In genomic region chr2:52072065-52072490, GRCm38 (mm10) we compare ENCODE assay signal across 8 mouse cellular contexts. TPM values are rescaled to one million over a fixed set of nuclear protein-coding genes. Genes with fewer than 3 reads are reported as not detected.
A peak's percentile ranks its signal among the peaks of the same experiment; 100 is the strongest.
DNase-seq lines count a peak whose midpoint lies in the region; ATAC-seq and TF ChIP-seq lines count a peak whose summit lies in the region.

No protein-coding gene starts in this region.

- TF ChIP-seq POLR2A in bone marrow, adult 2 months (IDR thresholded peaks at IDR 0.05; ENCODE audit: borderline replicate concordance, control insufficient read depth, low read depth, low read length), result no peak

- no peak for TF ChIP-seq EP300 in stomach, postnatal 0 days (optimal IDR thresholded peaks at IDR 0.05)

- peak; percentile 40; the same call in 1 of the 2 replicates for ATAC-seq in kidney, postnatal 0 days (replicated peaks; ENCODE audit: low FRiP score, low read depth)
- ATAC-seq in heart, embryonic 16.5 days (replicated peaks; ENCODE audit: extremely low read depth, insufficient read depth, low FRiP score), result peak; percentile 16; the same call in 1 of the 2 replicates
- peak; percentile 26 for ATAC-seq in lung, embryonic 14.5 days (ENCODE audit: insufficient read depth)
- peak; percentile 25; the same call in 1 of the 2 replicates for ATAC-seq in stomach, postnatal 0 days (ENCODE audit: low FRiP score, low TSS enrichment)

- peak overlapping the region; percentile 94 for H3K27ac ChIP-seq in kidney, postnatal 0 days
- H3K27ac ChIP-seq in bone marrow, adult 2 months (ENCODE audit: control insufficient read depth, insufficient read depth, low read depth, low read length, poor library complexity), result no peak overlapping the region
- H3K27ac ChIP-seq in heart, embryonic 16.5 days (ENCODE audit: low read length), result peak overlapping the region; percentile 83
- peak overlapping the region; percentile 90 for H3K27ac ChIP-seq in lung, embryonic 14.5 days (ENCODE audit: low read depth)
- H3K27ac ChIP-seq in stomach, postnatal 0 days (replicated peaks), result peak overlapping the region; percentile 91

- H3K4me2 ChIP-seq in kidney, postnatal 0 days (ENCODE audit: low read length), result peak overlapping the region; percentile 75
- peak overlapping the region; percentile 82 for H3K4me2 ChIP-seq in heart, embryonic 16.5 days (ENCODE audit: low read depth, low read length)
- H3K4me2 ChIP-seq in lung, embryonic 14.5 days, result peak overlapping the region; percentile 73
- H3K4me2 ChIP-seq in stomach, postnatal 0 days (replicated peaks; ENCODE audit: low read depth), result peak overlapping the region; percentile 73

- peak overlapping the region; percentile 99 for H3K4me3 ChIP-seq in kidney, postnatal 0 days (replicated peaks; ENCODE audit: low read depth, low read length)
- H3K4me3 ChIP-seq in bone marrow, adult 2 months (replicated peaks; ENCODE audit: control insufficient read depth, low read depth, low read length), result peak overlapping the region; percentile 64
- peak overlapping the region; percentile 88 for H3K4me3 ChIP-seq in heart, embryonic 16.5 days (ENCODE audit: low read length)
- peak overlapping the region; percentile 99 for H3K4me3 ChIP-seq in lung, embryonic 14.5 days (ENCODE audit: low read depth, low read length)
- H3K4me3 ChIP-seq in stomach, postnatal 0 days (ENCODE audit: low read depth, low read length), result peak overlapping the region; percentile 99

- H3K27me3 ChIP-seq in kidney, postnatal 0 days (ENCODE audit: insufficient read depth, low read length), result no peaks in the 10 kb centered on the region
- H3K27me3 ChIP-seq in heart, embryonic 16.5 days (ENCODE audit: control insufficient read depth, insufficient read depth, low read length), result no peaks in the 10 kb centered on the region
- no peaks in the 10 kb centered on the region for H3K27me3 ChIP-seq in lung, embryonic 14.5 days (ENCODE audit: insufficient read depth, low read length)
- H3K27me3 ChIP-seq in stomach, postnatal 0 days (ENCODE audit: control insufficient read depth, insufficient read depth, low read length), result no peaks in the 10 kb centered on the region

- 5% methylated on average over 10 of the region's 10 CpGs for WGBS in kidney, postnatal 0 days
- WGBS in bone marrow, adult 2 months, result 28% methylated on average over 10 of the region's 10 CpGs
- 10% methylated on average over 10 of the region's 10 CpGs for WGBS in heart, embryonic 16.5 days
- 5% methylated on average over 10 of the region's 10 CpGs for WGBS in lung, embryonic 14.5 days
- WGBS in stomach, postnatal 0 days, result 9% methylated on average over 10 of the region's 10 CpGs

- peak overlapping the region; percentile 94; the same call in 1 of the 2 replicates for H3K9ac ChIP-seq in kidney, postnatal 0 days (ENCODE audit: low read depth, low read length)
- peak overlapping the region; percentile 98 for H3K9ac ChIP-seq in heart, embryonic 16.5 days (ENCODE audit: low read length)
- H3K9ac ChIP-seq in lung, embryonic 14.5 days, result peak overlapping the region; percentile 96
- peak overlapping the region; percentile 95 for H3K9ac ChIP-seq in stomach, postnatal 0 days (ENCODE audit: low read length)

- TF ChIP-seq CTCF in kidney, postnatal 0 days (IDR thresholded peaks at IDR 0.05; ENCODE audit: low read depth), result no peak
- TF ChIP-seq CTCF in bone marrow, adult 2 months (IDR thresholded peaks at IDR 0.05; ENCODE audit: control insufficient read depth, insufficient read depth, low read length), result no peak
- no peak for TF ChIP-seq CTCF in lung, embryonic 14.5 days (IDR thresholded peaks at IDR 0.05; ENCODE audit: low read depth)
- no peak for TF ChIP-seq CTCF in stomach, postnatal 0 days (IDR thresholded peaks at IDR 0.05; ENCODE audit: low read depth)

- H3K36me3 ChIP-seq in kidney, postnatal 0 days (ENCODE audit: insufficient read depth, low read length), result no peaks in the 10 kb centered on the region
- H3K36me3 ChIP-seq in heart, embryonic 16.5 days (ENCODE audit: control insufficient read depth, insufficient read depth), result peaks cover 13% of the 10 kb centered on the region
- H3K36me3 ChIP-seq in lung, embryonic 14.5 days (ENCODE audit: insufficient read depth), result peaks cover 20% of the 10 kb centered on the region
- H3K36me3 ChIP-seq in stomach, postnatal 0 days (ENCODE audit: control insufficient read depth, insufficient read depth, low read length), result no peaks in the 10 kb centered on the region

- H3K9me3 ChIP-seq in kidney, postnatal 0 days (replicated peaks; ENCODE audit: low read length), result no peaks in the 10 kb centered on the region
- no peaks in the 10 kb centered on the region for H3K9me3 ChIP-seq in heart, embryonic 16.5 days (replicated peaks; ENCODE audit: control insufficient read depth, low read length)
- H3K9me3 ChIP-seq in lung, embryonic 14.5 days (ENCODE audit: low read depth, low read length), result no peaks in the 10 kb centered on the region
- H3K9me3 ChIP-seq in stomach, postnatal 0 days (ENCODE audit: control insufficient read depth, low read length), result no peaks in the 10 kb centered on the region

- H3K4me1 ChIP-seq in kidney, postnatal 0 days (replicated peaks; ENCODE audit: insufficient read depth, low read length), result no peaks in the 10 kb centered on the region
- H3K4me1 ChIP-seq in bone marrow, adult 2 months (ENCODE audit: control insufficient read depth, insufficient read depth, low read length), result no peaks in the 10 kb centered on the region; the same call in none of the 2 replicates
- peaks cover 13% of the 10 kb centered on the region for H3K4me1 ChIP-seq in heart, embryonic 16.5 days (ENCODE audit: control insufficient read depth, insufficient read depth, low read length)
- H3K4me1 ChIP-seq in lung, embryonic 14.5 days (ENCODE audit: insufficient read depth), result peaks cover 6% of the 10 kb centered on the region; the same call in 1 of the 2 replicates
- H3K4me1 ChIP-seq in stomach, postnatal 0 days (replicated peaks; ENCODE audit: control insufficient read depth, insufficient read depth), result no peaks in the 10 kb centered on the region

- DNase-seq in kidney, postnatal 0 days (ENCODE audit: low spot score), result peak; percentile 33
- DNase-seq in kidney, postnatal 25 days, result no peak
- no peak for DNase-seq in lung, embryonic 14.5 days
- no peak for DNase-seq in stomach, postnatal 0 days (ENCODE audit: low spot score)
- DNase-seq in ovary, postnatal 10 days (ENCODE audit: low spot score), result no peak
- no peak for DNase-seq in spleen, postnatal 10 days (ENCODE audit: low spot score in 2 of 2)

RNA-seq across cellular contexts. Expression of gene Rif1, which starts 0.6 kb away (rescaled TPM):
- polyA plus RNA-seq in kidney, postnatal 0 days (2015; fragmentation: Nextera tagmentation; extraction: Ambion mirVana), result 24.3 and 24.5 TPM in 2 replicates
- polyA plus RNA-seq in bone marrow, adult 2 months (2011; ENCODE audit: insufficient read depth, insufficient read length, low replicate concordance, missing spikeins), result 11.0 and 15.2 TPM in 2 replicates
- 13.7 and 18.1 TPM in 2 replicates for polyA plus RNA-seq in heart, embryonic 16.5 days (2015; fragmentation: Nextera tagmentation; extraction: Ambion mirVana)
- polyA plus RNA-seq in lung, embryonic 14.5 days (2014; fragmentation: Nextera tagmentation; extraction: Ambion mirVana), result 57.0 and 61.9 TPM in 2 replicates
- 8.9 and 10.8 TPM in 2 replicates for polyA plus RNA-seq in stomach, postnatal 0 days (2015; fragmentation: Nextera tagmentation; extraction: Ambion mirVana)

RNA-seq across cellular contexts. Expression of gene Tnfaip6, which starts 34.3 kb away (rescaled TPM):
- polyA plus RNA-seq in kidney, postnatal 0 days (2015; fragmentation: Nextera tagmentation; extraction: Ambion mirVana), result 9.0 and 9.5 TPM in 2 replicates
- polyA plus RNA-seq in bone marrow, adult 2 months (2011; ENCODE audit: insufficient read depth, insufficient read length, low replicate concordance, missing spikeins), result not detected in 2 replicates
- polyA plus RNA-seq in heart, embryonic 16.5 days (2015; fragmentation: Nextera tagmentation; extraction: Ambion mirVana), result 2.2 and 3.1 TPM in 2 replicates
- 6.2 and 6.3 TPM in 2 replicates for polyA plus RNA-seq in lung, embryonic 14.5 days (2014; fragmentation: Nextera tagmentation; extraction: Ambion mirVana)
- polyA plus RNA-seq in stomach, postnatal 0 days (2015; fragmentation: Nextera tagmentation; extraction: Ambion mirVana), result 4.3 and 4.8 TPM in 2 replicates
